Mouse (Mus musculus): ENCODE data around the gene Foxd1.

The Foxd1 gene

GRCm38 (mm10) chr13:98355559-98356111, 1.6 kb downstream of the Foxd1 start:
- DNase-seq = peak; percentile 13 to 51

GRCm38 (mm10) chr13:98356176-98356972, 2.3 kb downstream of the Foxd1 start:
- DNase-seq = no peak

- DNase-seq = no peak
Measured at GRCm38 (mm10) chr13:98356973-98357425, 3.0 kb downstream of the Foxd1 start.

- no peak for DNase-seq
Measured at GRCm38 (mm10) chr13:98357433-98358423, 3.7 kb downstream of the Foxd1 start.

GRCm38 (mm10) chr13:98358424-98359181, 4.6 kb downstream of the Foxd1 start:
- DNase-seq = no peak

GRCm38 (mm10) chr13:98359337-98359736, 5.3 kb downstream of the Foxd1 start:
- no peak for DNase-seq

- DNase-seq = no peak
Measured at GRCm38 (mm10) chr13:98360391-98360790, 6.3 kb downstream of the Foxd1 start.

- DNase-seq = no peak
Measured at GRCm38 (mm10) chr13:98361161-98361560, 7.1 kb downstream of the Foxd1 start.

- no peak for DNase-seq
Measured at GRCm38 (mm10) chr13:98363046-98363445, 9.0 kb downstream of the Foxd1 start.

- DNase-seq = no peak
Measured at GRCm38 (mm10) chr13:98365081-98365480, 11.0 kb downstream of the Foxd1 start.

GRCm38 (mm10) chr13:98365766-98366421, 11.9 kb downstream of the Foxd1 start:
- peak; percentile 11 to 48 for DNase-seq

- no peak for DNase-seq
Measured at GRCm38 (mm10) chr13:98366469-98367275, 12.6 kb downstream of the Foxd1 start.

- DNase-seq = no peak
Measured at GRCm38 (mm10) chr13:98367601-98368000, 13.6 kb downstream of the Foxd1 start.

- no peak for DNase-seq
Measured at GRCm38 (mm10) chr13:98369046-98369445, 15.0 kb downstream of the Foxd1 start.

- no peak for DNase-seq
Measured at GRCm38 (mm10) chr13:98374560-98374959, 20.5 kb downstream of the Foxd1 start.

- no peak for DNase-seq
Measured at GRCm38 (mm10) chr13:98374979-98375378, 20.9 kb downstream of the Foxd1 start.

GRCm38 (mm10) chr13:98377746-98378145, 23.7 kb downstream of the Foxd1 start:
- DNase-seq = no peak

- DNase-seq = no peak
Measured at GRCm38 (mm10) chr13:98382751-98383150, 28.7 kb downstream of the Foxd1 start.

GRCm38 (mm10) chr13:98383911-98384498, 30.0 kb downstream of the Foxd1 start:
- no peak for DNase-seq

- DNase-seq = no peak
Measured at GRCm38 (mm10) chr13:98385877-98386276, 31.8 kb downstream of the Foxd1 start.
